Mouse (Mus musculus) heart, adult 8-10 months (tissue): ENCODE results near the gene 1110004F10Rik. TPM values are rescaled to one million over a fixed set of nuclear protein-coding genes. Genes with fewer than 3 reads are reported as not detected.

Experiments used
- DNase-seq: peaks from one replicate; pipeline ENCODE4 v3.0.0; 2022; ENCODE audit warnings: low spot score
- total RNA-seq, 4 experiments: library from RNA; stranded (reverse); gene quantifications; 2 replicates each; pipeline ENCODE4 v1.2.4; 2022

The 1110004F10Rik gene
- total RNA-seq, 4 experiments from 2014 or later, result 46.4 to 58.6 (median 54.4) TPM

DNA sequence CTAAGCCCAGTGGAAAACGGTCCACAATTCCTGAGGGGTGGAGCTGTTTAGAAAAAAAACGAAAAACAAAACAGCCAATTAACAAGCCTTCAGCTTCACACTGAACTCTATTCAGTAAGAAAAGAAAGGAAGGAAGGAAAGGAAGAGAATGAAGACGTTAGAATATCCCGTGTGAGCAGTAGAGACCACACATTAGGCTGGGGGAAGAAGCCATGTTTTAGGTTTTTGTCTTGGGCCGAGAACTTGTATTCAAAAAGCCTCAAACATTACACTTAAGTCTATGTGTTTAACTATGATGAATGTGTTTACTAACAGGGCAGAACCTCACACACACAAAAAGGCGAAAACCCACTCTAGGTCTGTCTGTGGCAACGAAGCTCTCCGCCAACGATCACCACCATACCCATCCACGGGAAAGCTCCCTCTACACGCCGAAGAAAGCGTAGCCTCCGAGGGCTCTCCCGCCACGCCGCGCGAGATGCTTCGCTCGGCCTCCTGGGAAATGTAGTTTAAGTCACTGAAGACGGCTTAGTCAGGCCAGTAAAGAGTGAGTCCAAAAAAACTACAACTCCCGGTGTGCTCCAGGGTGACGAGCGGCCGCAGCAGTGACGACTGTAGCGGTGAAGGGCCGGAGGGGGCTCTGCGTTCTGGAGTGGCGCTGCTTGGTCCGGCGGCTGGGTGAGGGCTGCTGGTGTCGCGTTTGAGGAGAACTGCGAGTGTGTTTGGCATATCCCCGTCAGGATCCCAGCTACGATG, 53.7 kb downstream of the 1110004F10Rik start:
- DNase-seq, result peak; percentile 97

DNA sequence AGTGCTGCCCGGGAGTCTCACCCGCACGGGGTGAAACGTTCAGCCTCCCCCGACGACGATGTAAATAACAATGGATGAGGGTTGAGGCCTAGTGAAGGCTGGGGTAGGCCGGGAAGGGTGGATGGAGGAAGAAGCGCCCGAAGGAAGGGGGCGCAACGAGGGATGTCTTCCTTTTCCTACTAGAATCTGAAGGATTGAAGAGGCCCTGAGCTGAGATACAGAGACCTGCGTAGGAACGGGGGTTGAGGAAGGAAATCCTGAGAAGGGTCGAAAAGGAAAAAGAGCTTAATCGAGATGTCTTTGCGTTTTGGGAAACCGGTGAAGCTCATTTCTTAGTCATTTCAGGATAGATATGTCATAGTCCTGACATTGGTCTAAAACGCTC, 54.3 kb downstream of the 1110004F10Rik start:
- no peak for DNase-seq

DNA sequence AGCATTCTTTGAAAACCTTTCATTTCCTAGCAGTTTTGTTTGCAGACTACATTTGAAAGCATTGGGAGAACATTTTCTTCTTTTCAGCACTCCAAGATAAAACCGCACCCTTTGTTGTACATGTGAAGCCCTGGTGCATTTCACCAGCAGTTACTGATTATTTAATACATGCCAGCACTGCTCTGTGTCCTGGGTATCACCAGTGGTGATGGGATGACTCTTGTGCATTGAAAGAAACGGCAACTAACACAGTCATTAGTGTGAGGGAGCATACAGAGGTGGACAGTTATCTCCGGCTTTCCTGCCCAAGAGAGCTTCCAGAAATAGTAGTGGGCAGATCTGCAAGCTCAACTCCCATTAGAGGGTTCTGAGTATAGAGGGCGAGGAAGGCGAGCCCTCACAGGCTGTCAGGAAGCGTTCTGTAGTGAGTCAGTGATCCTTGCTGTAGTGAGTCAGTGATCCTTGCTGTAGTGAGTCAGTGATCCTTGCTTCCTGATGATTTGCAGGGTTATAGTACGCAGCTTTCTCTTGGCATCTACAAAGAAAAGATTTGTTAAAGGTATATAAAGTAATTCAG, 60.8 kb downstream of the 1110004F10Rik start:
- peak; percentile 19 for DNase-seq

DNA sequence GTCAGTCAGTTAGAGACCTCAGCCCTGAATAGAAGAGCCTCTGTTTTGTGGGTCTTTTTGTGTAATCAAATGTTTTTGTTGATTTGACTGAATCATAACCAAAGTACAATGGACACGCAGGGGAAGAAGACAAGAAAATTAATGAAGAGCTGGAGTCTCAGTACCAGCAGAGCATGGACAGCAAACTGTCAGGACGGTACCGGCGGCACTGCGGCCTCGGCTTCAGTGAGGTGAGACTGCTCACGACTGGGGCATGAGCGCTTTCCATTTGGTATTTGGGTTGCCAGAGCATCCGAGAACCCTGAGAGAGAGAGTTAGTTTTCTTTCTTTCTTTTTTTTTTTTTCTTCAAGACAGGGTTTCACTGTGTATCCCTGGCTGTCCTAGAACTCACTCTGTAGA, 63.9 kb downstream of the 1110004F10Rik start:
- no peak for DNase-seq

DNA sequence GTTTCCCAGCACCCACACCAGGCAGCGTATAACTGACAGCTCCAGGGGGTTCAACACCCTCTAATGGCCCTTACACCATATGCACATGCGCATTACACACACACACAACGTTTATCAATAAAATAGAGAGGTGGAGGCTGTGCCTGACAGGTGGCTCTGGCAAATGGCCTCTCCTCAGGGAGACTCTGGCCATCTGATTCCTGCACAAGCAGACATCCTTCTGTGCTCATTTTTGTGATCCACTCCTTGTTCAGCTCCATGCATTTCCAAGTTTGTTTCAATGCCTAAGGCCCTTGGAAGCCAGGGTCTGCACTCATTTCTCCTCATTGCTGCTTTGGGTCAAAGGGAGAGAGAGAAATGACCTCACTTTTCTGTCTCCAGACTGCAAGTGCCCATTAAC, 71.5 kb downstream of the 1110004F10Rik start:
- no peak for DNase-seq

DNA sequence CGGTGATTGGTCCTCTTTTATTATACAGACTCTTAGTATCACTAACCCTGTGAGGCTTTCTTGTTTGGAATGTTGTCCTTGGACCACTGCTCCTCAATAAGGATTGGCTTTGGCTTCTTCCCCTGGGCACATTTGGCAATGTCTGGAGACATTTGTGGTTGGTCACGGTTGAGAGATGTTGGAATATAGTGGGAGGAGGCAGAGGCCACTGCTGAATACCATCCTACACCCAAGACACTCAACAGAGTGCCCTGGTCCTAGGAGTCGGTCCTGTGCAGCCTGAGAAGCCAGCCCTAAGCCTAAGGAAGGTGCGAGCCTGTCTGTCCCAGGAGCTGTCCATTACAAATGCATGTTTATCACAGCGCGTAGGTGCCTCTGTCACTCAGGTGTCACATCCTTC, 72.3 kb downstream of the 1110004F10Rik start:
- DNase-seq, result no peak

DNA sequence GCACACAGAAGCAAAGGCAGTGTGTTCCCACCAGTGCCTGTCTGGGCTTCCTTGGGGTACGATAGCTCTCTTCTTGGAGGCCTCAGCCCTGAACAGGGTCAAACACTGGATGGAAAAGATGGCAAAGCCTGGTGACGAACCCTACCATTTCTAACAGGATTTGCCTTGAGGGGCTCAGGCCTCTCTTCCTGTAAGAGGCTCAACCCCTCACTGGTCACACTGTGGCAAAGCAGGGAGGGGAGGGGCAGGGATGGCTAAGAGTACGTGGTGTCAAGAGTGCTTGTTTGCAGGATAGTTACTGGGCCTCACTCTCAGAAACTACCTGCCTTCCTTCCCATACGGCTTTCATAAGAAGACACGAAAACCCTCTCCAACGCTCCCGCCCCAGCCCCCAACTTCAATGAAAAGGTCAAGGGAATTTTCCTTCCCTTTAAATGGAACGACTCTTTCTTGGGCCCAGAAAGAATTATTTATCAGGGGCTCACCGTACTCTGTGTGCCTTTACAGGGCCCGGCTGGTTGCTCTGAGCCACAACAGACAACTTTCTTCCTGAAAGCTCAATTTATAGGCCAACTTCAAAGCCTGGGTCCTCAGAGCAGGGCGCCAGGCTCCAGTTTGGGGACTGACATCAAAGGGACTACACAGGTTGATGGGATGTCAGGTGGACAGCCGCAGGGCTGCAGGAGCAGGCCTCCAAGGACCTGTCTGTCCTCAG, 76.2 kb downstream of the 1110004F10Rik start:
- DNase-seq, result no peak

DNA sequence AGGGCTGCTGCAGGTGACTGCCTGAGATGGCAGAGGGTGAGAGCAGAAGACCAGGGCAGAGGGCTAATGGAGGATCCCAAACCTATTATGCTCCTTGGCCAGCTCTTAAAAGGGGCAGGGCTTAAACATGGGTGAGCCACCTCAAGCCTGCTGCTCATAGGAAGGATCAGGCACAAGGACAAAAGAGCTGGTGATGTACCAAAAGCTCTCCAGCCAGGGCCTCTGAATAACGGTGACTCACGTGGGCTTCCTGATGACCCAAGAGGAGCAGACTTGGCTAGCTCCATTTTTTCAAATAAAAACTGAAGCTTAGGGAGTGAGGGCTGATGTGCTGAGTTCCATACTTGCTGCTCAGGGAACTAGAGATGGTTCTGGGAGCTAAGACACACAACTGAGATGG, 76.8 kb downstream of the 1110004F10Rik start:
- no peak for DNase-seq

DNA sequence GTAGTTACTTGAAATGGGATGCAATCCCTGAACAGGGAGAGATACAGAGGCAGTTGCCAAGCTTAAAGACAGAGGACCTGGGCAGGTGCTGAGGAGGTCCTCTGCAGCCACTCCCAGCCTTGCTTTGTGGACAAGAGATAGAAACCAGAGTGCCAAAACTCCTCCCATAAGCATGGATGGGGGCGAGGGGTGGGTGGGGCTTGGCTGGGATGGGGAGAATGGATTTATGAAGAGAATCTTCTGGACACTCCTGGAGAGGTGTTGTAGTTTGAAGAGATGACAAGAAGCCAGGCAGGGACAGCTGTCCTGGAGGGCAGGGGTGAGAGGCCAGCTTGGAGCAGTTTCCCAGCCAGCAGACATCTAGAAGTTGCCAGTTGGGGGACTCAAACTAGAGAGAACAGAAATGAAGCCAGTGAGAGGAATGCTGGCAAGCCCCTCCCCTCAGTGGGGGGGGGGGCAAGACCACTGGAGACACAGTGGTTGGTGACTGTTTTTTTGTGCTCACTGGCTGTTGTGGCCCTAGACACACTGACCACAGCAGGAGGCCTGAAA, 80.2 kb downstream of the 1110004F10Rik start:
- no peak for DNase-seq

DNA sequence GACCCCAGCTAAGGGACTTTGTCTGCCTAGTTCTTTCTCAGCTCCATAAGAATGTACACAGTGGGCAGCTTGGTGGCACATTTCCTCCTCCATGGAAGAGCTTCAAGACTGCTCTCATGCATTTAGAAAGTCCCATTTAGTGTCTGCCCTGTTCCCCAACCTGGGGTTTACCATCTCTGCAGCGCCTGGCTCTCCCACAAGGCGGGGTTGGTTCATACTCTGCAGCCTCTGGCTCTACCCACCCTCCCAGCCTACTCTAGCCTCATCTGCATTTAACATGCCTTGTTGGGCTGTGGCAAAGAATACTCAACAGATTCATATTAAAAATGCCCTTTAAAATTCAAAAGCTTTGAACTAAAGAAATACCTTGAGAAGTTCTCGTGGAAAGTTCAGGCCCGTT, 81.5 kb downstream of the 1110004F10Rik start:
- no peak for DNase-seq

DNA sequence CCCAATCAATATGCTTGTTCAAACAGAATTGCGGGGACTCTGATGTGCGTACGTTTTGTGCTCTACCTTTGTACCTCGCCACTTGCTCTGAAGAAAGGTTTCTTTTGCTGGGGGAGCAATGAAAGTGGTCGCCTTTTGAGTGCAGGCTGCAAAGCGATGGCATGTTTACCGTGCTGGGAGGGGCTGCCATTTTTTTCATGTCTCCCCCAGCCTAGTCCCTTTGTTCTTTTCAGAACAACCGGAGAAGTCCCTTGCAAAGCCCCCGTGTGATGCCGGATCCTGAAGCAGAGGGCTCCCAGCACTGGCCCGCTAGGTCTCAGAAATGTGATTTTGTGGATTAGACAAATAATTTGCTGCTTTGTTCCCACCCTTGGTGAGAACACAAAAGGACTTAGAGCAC, 82.0 kb downstream of the 1110004F10Rik start:
- DNase-seq, result no peak

DNA sequence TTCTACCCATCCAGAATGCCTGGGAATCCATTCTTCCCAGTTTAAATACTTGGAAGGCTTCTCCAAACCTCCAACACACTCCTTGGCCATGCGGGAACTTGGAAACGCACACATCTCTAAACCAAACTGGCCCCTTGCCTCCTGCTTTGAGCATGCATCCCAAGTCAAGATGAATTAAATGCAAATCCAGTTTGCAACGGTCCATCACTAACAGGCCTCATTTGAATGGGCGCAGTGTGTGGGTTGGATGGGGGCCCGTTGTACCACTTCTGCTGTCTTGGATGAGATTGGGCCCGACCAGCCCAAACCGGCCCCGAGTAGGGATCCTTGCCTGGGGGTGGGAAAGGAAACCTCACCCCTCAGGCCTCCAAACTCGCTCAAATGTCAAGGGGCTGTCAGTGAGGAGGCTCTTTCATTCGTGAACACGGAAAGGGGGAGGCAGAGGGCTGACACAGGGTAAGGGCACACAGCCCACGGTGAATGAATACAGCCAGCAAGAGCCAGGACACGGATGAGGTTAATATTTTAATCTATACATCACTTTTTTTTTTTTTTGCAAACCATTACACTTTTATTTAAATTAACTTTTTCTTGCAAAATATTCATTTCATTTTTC, 83.9 kb downstream of the 1110004F10Rik start:
- DNase-seq, result no peak

DNA sequence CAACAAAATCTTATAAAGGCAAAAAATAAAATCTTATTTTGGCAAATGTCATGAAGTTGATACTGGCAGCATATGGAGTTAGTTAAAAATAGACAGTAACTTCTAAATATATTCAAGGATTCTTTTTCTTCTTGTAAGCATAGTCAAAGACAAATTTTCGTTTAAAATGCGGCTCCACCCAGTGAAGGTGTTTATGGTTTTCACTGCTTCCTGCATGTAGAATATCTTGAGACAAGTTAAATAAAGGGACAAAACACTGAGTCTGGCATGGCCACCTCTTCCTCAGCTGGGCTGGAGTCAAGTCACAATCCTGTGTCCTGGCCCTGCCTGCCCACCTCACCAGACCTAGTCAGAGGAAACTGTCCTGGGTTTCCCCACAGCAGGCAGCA, 84.4 kb downstream of the 1110004F10Rik start:
- no peak for DNase-seq

DNA sequence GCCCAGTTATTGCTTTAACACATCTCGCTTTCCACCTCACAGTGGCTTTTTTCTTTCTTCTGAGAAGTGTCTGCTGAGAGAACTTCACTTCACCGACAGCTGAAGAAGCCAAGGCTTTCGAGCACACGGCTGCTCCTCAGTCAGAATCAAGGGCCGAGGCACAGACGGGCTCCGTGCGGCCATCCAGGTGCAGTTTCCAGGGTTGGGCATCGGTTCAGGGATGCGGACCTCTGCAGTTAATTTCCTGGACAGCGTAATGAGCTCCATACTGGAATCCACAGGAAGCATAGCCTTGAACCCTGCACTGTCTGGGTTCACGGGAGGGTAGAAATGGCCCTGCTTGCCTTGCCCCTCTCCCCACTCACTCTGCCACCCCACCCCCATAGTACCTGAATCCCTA, 84.9 kb downstream of the 1110004F10Rik start:
- no peak for DNase-seq

DNA sequence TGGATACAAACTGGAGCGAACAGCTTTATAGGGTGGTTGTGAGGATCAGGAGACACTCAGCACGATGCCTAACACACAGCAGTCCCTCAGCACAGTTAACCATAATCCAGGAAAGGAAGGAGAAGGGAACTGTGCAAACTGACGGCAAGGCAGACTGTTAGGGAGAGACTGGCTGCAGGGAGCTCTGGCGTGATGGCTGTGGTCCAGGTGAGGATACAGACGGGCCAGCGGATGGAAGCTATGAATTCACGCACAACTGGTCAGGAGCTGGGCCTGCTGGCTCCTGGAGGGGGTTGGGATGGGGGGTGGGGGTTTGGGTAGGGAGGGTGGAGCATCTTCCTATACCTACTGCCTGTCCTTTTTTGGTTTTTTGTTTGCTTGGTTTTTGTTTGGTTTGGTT, 86.5 kb downstream of the 1110004F10Rik start:
- no peak for DNase-seq

DNA sequence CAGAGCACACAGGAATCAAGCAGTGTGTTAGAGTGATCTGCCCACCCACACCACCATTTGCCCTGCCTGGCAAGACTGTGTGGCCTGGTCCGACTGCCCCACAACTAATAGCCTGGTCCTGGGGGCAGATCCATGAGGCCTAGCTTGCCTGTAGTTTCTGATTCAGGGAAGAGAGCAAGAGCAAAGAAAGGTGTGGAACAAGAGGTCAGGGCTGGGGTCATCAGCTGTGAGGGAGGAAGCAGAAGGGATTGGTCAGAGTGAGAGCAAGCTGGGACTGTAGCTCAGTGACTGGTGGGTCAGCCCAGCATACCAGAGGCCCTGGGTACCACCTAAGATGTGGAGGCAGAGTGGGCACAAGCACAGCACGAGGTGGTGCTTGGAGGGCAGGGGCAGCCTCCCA, 87.9 kb downstream of the 1110004F10Rik start:
- no peak for DNase-seq

DNA sequence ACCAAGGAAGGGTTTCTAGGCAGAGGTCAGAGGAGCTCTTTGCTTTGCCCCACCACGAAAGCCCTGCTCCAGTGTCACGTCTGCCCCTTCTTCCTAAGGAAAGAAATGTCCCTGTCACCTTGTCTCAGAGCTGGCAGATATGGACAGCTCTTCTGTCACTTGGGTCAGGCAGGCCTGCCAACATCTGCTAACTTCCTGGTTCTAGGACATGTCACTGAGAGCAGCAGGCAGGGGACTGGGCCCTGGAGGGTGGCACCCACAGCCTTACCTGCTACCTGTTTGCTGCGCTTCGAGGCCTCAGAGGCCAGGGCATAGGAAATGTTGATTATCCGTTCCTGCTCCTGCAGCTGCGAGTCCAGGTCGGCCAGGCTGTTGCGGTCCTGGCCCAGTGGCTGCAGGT, 89.1 kb downstream of the 1110004F10Rik start:
- DNase-seq, result no peak

DNA sequence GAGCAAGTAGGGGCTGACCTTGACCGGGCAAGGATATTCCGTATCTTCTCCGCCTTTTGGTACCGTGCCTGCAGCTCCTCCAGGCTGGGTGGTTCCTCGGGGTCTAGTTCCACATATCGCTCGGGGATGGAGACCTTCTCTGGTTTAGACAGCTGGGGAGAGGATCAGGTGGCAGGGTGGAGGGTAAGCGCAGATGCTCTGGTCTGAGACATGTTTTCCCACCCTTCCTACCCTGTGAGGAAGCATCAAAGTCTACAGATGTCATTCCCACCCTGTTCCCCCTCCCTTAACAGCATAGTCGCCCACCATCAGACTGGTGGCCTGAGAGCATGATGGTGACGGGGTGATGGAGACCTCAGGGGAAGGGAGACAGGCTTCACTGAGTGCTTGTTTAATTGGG, 90.2 kb downstream of the 1110004F10Rik start:
- no peak for DNase-seq

DNA sequence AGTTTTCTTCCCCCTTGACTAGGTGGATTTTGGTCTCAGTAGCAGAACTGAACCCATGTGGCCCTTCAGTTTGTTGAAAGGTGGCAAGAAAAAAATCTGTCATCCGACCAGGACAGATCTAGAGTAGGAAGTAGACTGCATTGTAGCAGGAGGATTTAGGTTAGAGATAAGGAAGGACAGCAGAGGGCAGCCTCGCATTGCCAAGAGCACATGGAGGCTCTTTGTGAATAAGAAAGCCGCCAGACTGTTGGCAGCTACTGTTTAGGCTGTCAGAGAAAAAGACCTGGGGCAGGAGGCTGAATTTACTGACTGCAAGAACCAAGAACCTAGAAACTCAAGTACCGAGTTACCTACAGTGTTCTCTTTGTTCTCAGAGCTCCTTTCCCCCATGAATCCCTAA, 92.2 kb downstream of the 1110004F10Rik start:
- DNase-seq, result no peak

DNA sequence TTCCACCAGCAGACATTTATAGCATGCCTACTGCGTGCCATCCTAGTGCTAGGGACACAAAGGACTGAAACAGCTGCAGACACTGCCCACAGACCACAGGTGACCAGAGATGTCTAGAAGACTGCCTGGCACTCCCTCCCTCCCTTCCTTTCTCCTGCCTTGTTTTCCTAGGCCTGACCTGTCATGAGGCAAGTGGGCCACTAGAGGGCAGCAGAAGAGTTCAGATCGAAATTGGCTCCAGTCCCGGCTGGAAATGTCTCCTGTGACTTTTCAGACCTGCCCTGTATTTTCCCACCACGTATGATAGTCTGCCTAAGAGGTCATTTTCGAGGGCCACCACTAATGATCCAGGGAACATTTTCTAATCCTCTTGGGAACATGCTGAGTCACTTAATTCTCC, 92.9 kb downstream of the 1110004F10Rik start:
- DNase-seq, result peak; percentile 79

DNA sequence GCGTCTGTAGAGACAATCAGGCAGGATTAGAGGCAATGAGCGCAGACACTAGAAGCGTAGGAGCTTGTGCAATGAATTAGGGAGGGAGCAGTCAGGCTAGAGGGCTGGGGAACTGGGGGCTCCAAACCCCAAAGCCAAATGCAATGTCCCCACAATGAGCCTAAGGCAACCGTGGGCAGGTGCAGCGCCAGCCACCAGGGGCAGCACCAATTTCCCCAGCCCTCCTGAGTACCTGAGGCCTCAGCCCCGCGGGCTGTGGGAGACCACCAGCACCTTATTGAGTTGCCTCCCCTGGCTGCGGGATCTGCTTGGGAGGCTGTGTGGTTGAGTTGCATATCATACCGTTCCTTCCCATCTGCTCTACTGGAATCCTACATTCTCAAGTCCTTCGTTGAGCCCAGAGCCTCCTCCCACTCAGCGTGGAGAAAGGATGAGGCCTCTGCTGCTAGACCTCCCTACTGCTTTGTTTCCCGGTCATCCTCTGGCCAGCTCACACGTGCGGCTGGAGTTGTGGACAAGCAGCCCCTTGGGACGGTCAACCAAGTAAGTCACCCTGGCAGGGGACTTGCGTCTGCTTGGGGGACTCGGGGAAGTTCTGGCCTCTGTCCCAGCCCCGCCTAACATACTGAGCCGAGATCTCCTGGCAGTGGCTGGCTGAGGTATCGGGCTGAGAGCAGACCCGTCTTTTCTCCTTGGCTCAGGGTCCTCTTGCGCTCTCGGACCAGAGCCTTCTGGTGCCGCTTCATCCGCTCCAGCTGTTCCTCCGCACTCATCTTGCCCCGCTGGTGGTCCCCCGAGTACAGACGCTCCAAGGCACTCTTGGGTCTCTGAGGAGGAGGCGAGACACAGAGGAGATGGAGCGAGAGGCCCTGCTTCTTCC, 95.5 kb downstream of the 1110004F10Rik start:
- DNase-seq, result no peak
